Mouse (Mus musculus) hindbrain, embryonic 14.5 days (tissue): ENCODE data around the gene Impg1. TPM values are rescaled to one million over a fixed set of nuclear protein-coding genes. Genes with fewer than 3 reads are reported as not detected.

Experiments used
- ATAC-seq: fragments of 200-750 bp; cut with Nextera tagmentation; 2 replicates; pipeline ENCODE4 v1.8.0; 2017; ENCODE audit warnings: moderate number of reproducible peaks, mild to moderate bottlenecking, moderate TSS enrichment, moderate library complexity; ENCODE audit not compliant: low FRiP score
- DNase-seq: peaks from one replicate; pipeline ENCODE4 v3.0.0-alpha.2; 2015; ENCODE audit warnings: low spot score
- H3K27ac ChIP-seq: fragments of 300-500 bp; sonication (generic); 2 replicates; pipeline ENCODE4 v1.5.1; 2014; ENCODE audit warnings: mild to moderate bottlenecking, moderate library complexity
- H3K27me3 ChIP-seq: fragments of 300-500 bp; sonication (generic); 2 replicates; pipeline ENCODE4 v1.6.1; 2014; ENCODE audit warnings: mild to moderate bottlenecking, low read length, mixed read lengths; ENCODE audit not compliant: control insufficient read depth, insufficient read depth
- H3K36me3 ChIP-seq: fragments of 300-500 bp; sonication (generic); replicated peaks from 2 replicates; pipeline ENCODE4 v1.6.1; 2014; ENCODE audit not compliant: control insufficient read depth, insufficient read depth
- H3K4me1 ChIP-seq: fragments of 300-500 bp; sonication (generic); replicated peaks from 2 replicates; pipeline ENCODE4 v1.6.1; 2014; ENCODE audit warnings: antibody characterized with exemption, low read length, mixed read lengths; ENCODE audit not compliant: control insufficient read depth, insufficient read depth
- H3K4me2 ChIP-seq: fragments of 300-500 bp; sonication (generic); replicated peaks from 2 replicates; pipeline ENCODE4 v1.6.1; 2014; ENCODE audit warnings: mild to moderate bottlenecking, moderate library complexity
- H3K4me3 ChIP-seq: fragments of 300-500 bp; sonication (generic); replicated peaks from 2 replicates; pipeline ENCODE4 v1.5.1; 2014; ENCODE audit warnings: mild to moderate bottlenecking, low read length
- H3K9ac ChIP-seq: fragments of 300-500 bp; sonication (generic); 2 replicates; pipeline ENCODE4 v1.6.1; 2014
- H3K9me3 ChIP-seq: fragments of 300-500 bp; sonication (generic); 2 replicates; pipeline ENCODE4 v1.6.1; 2016; ENCODE audit warnings: low read length; ENCODE audit not compliant: control insufficient read depth
- WGBS: fragments of 180-500 bp; shearing (Covaris S2); extraction: QIAGEN DNeasy Blood & Tissue Kit; methylation state at CpG from one replicate; pipeline ENCODE4 v1.1.7; 2014; 5-methylcytosine and 5-hydroxymethylcytosine counted together
- polyA plus RNA-seq: library from polyadenylated mRNA; unstranded; fragments of >200 nt; fragmentation: Nextera tagmentation; extraction: Ambion mirVana; gene quantifications from 2 replicates; pipeline ENCODE4 v1.2.1, GENCODE M21; 2014

Gene Impg1
- not detected in 2 replicates for polyA plus RNA-seq

GRCm38 (mm10) chr9:80465381-80465780, at the start of gene Impg1:
Impg1 (minus strand) TSS chr9:80465481.
- H3K4me1 ChIP-seq: no peaks in the 10 kb centered on the region
- H3K27ac ChIP-seq: no peak within 1 kb of the TSS
- no peaks in the 10 kb centered on the region for H3K36me3 ChIP-seq
- H3K9me3 ChIP-seq: no peaks in the 10 kb centered on the region
- H3K4me3 ChIP-seq: no peak within 1 kb of the TSS
- 59% methylated on average over 6 of the region's 6 CpGs for WGBS
- H3K27me3 ChIP-seq: no peaks in the 10 kb centered on the region
- no peak within 1 kb of the TSS for H3K9ac ChIP-seq
- H3K4me2 ChIP-seq: no peak within 1 kb of the TSS
- no peak for ATAC-seq
- DNase-seq: no peak

- ATAC-seq: no peak
- H3K27ac ChIP-seq: no peak overlapping the region
- 88% methylated on average over 7 of the region's 7 CpGs for WGBS
Measured at GRCm38 (mm10) chr9:80509464-80510153, 44.3 kb upstream of the Impg1 start.

DNA sequence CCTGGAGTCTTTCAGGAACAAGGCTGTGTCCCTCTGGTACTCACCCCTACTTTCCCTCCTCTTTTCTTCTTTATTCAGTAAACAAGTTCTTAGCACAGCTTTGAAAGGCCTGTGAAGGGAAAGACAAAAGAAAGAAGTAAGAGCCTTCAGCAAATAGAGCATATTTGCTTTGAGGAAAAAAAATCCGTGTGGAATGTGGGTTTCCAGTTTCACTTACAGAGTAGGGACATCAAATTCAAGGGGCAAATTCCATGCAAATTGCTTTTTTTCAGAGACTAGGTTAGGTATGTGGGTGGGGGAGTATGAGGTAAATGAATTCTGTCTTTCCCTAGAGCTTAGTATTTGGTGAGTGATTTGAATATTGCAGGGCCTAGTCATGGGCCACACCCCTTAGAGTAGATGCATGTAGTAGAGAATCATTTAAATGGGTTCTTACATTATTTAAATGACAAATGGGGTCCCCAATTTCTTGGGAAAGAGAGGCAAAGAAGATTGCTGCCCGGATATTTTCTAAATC, 39.3 kb upstream of the Impg1 start:
- 52% methylated on average over 2 of the region's 2 CpGs for WGBS
- no peak overlapping the region for H3K27ac ChIP-seq
- H3K4me1 ChIP-seq: no peaks in the 10 kb centered on the region

More at GRCm38 (mm10) chr9:80509464-80510153, 44.3 kb upstream of the Impg1 start:
- no peak for DNase-seq
- H3K27me3 ChIP-seq: no peaks in the 10 kb centered on the region
- no peaks in the 10 kb centered on the region for H3K36me3 ChIP-seq
- H3K9me3 ChIP-seq: no peaks in the 10 kb centered on the region
- H3K4me2 ChIP-seq: no peak overlapping the region
- no peaks in the 10 kb centered on the region for H3K4me1 ChIP-seq
- H3K9ac ChIP-seq: no peak overlapping the region
- no peak overlapping the region for H3K4me3 ChIP-seq

DNA sequence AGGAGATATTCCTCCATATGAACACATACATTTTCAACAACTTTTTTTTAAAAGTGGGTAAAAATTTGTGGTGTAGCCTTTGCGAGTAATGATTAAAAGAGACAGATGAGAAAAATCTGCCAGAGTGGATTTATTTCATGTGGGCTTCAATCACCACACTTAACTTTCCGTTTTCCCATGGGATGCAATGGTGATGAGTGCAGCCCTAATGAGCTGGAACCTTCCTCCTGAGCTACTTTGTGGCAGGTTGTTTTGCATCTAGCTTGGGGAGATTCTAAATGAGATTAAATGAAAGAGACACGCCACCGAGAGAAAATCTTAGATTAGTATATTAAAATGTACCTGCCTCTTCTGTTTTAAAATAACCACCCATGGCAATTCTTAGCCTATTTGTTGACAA, 26.3 kb upstream of the Impg1 start:
- Histone ChIP-seq H3K27me3 (no peaks in the 10 kb centered on the region), H3K4me3 (no peak overlapping the region), H3K27ac (no peak overlapping the region), H3K4me2 (no peak overlapping the region), H3K36me3 (no peaks in the 10 kb centered on the region), H3K9me3 (no peaks in the 10 kb centered on the region), H3K9ac (no peak overlapping the region), H3K4me1 (no peaks in the 10 kb centered on the region)
- no peak for DNase-seq
- ATAC-seq: no peak
- 62% methylated on average over 4 of the region's 4 CpGs for WGBS

More for the DNA sequence above, 39.3 kb upstream of the Impg1 start:
- no peaks in the 10 kb centered on the region for H3K27me3 ChIP-seq
- no peak overlapping the region for H3K4me3 ChIP-seq
- ATAC-seq (no peak), DNase-seq (no peak)
- H3K4me2 ChIP-seq: no peak overlapping the region
- H3K36me3 ChIP-seq: no peaks in the 10 kb centered on the region
- H3K9ac ChIP-seq: no peak overlapping the region
- H3K9me3 ChIP-seq: no peaks in the 10 kb centered on the region

GRCm38 (mm10) chr9:80460420-80460819, 4.9 kb downstream of the Impg1 start:
- no peak overlapping the region for H3K27ac ChIP-seq
- H3K9ac ChIP-seq: no peak overlapping the region
- H3K9me3 ChIP-seq: no peaks in the 10 kb centered on the region
- no peak overlapping the region for H3K4me2 ChIP-seq
- H3K36me3 ChIP-seq: no peaks in the 10 kb centered on the region
- H3K4me3 ChIP-seq: no peak overlapping the region
- WGBS: 89% methylated on average over 4 of the region's 4 CpGs
- no peak for DNase-seq
- H3K4me1 ChIP-seq: no peaks in the 10 kb centered on the region
- no peak for ATAC-seq
- no peaks in the 10 kb centered on the region for H3K27me3 ChIP-seq

- WGBS: 65% methylated on average over 3 of the region's 3 CpGs
- H3K9me3 ChIP-seq: no peaks in the 10 kb centered on the region
- no peak overlapping the region for H3K9ac ChIP-seq
- no peaks in the 10 kb centered on the region for H3K27me3 ChIP-seq
- no peak overlapping the region for H3K27ac ChIP-seq
- H3K4me3 ChIP-seq: no peak overlapping the region
- DNase-seq (no peak), ATAC-seq (no peak)
- no peaks in the 10 kb centered on the region for H3K36me3 ChIP-seq
- H3K4me1 ChIP-seq: no peaks in the 10 kb centered on the region
- no peak overlapping the region for H3K4me2 ChIP-seq
Measured at GRCm38 (mm10) chr9:80450467-80451261, 14.6 kb downstream of the Impg1 start.

- Histone ChIP-seq H3K4me1 (no peaks in the 10 kb centered on the region), H3K27ac (no peak overlapping the region), H3K27me3 (no peaks in the 10 kb centered on the region), H3K9me3 (no peaks in the 10 kb centered on the region), H3K4me3 (no peak overlapping the region), H3K9ac (no peak overlapping the region), H3K4me2 (no peak overlapping the region), H3K36me3 (no peaks in the 10 kb centered on the region)
- ATAC-seq: no peak
- WGBS: 63% methylated on average over 5 of the region's 5 CpGs
- DNase-seq: no peak
Measured at GRCm38 (mm10) chr9:80441096-80441710, 24.1 kb downstream of the Impg1 start.

GRCm38 (mm10) chr9:80391404-80391803, 73.9 kb downstream of the Impg1 start:
- no peak for DNase-seq
- no peak overlapping the region for H3K4me3 ChIP-seq
- no peaks in the 10 kb centered on the region for H3K9me3 ChIP-seq
- whole genome bisulfite sequencing: 66% methylated on average over 3 of the region's 3 CpGs
- H3K27me3 ChIP-seq: no peaks in the 10 kb centered on the region
- no peak overlapping the region for H3K9ac ChIP-seq
- no peaks in the 10 kb centered on the region; the same call in 1 of the 2 replicates for H3K4me1 ChIP-seq
- no peak overlapping the region for H3K4me2 ChIP-seq
- ATAC-seq: peak; percentile 37; the same call in 1 of the 2 replicates
- H3K36me3 ChIP-seq: no peaks in the 10 kb centered on the region
- no peak overlapping the region for H3K27ac ChIP-seq

GRCm38 (mm10) chr9:80391002-80391401, 74.3 kb downstream of the Impg1 start:
- ATAC-seq (peak; percentile 66), DNase-seq (no peak)
- Histone ChIP-seq H3K4me3 (no peak overlapping the region), H3K4me2 (no peak overlapping the region), H3K27ac (no peak overlapping the region), H3K36me3 (no peaks in the 10 kb centered on the region), H3K9me3 (no peaks in the 10 kb centered on the region), H3K27me3 (no peaks in the 10 kb centered on the region), H3K4me1 (no peaks in the 10 kb centered on the region; the same call in 1 of the 2 replicates), H3K9ac (no peak overlapping the region)
- WGBS: 40% methylated on average over 5 of the region's 5 CpGs
